Mouse (Mus musculus) CH12.LX (cell line): ENCODE measurements around the gene Gm28053.

ENCODE experiments used
- KAT2A ChIP-seq: IDR thresholded peaks from 2 replicates; pipeline ENCODE4 v1.6.1; 2012; ENCODE audit warnings: low read length, improper control_type of control experiment, inconsistent platforms; ENCODE audit not compliant: insufficient replicate concordance
- MAFK ChIP-seq: IDR thresholded peaks from 2 replicates; pipeline ENCODE4 v1.6.1; 2011; ENCODE audit warnings: low read length, improper control_type of control experiment; ENCODE audit not compliant: insufficient replicate concordance
- NELFE ChIP-seq: IDR thresholded peaks from 2 replicates; pipeline ENCODE4 v1.6.1; 2011; ENCODE audit warnings: low read depth, low read length, improper control_type of control experiment
- USF1 ChIP-seq: IDR thresholded peaks from 2 replicates; pipeline ENCODE4 v1.6.1; 2014; ENCODE audit warnings: low read depth, mild to moderate bottlenecking, inconsistent platforms, low read length, improper control_type of control experiment

- no peak for TF ChIP-seq USF1
- TF ChIP-seq KAT2A = no peak
- no peak for TF ChIP-seq NELFE
- no peak for TF ChIP-seq MAFK
Measured at GRCm38 (mm10) chr6:48764496-48764895, 46.1 kb downstream of the Gm28053 start.
